Mouse (Mus musculus): ENCODE data around the gene Tspo.

Tspo gene

GRCm38 (mm10) chr15:83541647-83542287, 21.6 kb upstream of the Tspo start:
- DNase-seq (ENCODE audit: low read depth, low spot score): no peak

GRCm38 (mm10) chr15:83546029-83546428, 17.4 kb upstream of the Tspo start:
- DNase-seq (ENCODE audit: low read depth, low spot score): no peak

- DNase-seq (ENCODE audit: low read depth, low spot score): no peak
Measured at GRCm38 (mm10) chr15:83547144-83547543, 16.2 kb upstream of the Tspo start.

GRCm38 (mm10) chr15:83550137-83550536, 13.3 kb upstream of the Tspo start:
- DNase-seq (ENCODE audit: low read depth, low spot score): no peak

- DNase-seq (ENCODE audit: low read depth, low spot score): no peak
Measured at GRCm38 (mm10) chr15:83553831-83554230, 9.6 kb upstream of the Tspo start.

- peak; percentile 92 for DNase-seq (ENCODE audit: low read depth, low spot score)
Measured at GRCm38 (mm10) chr15:83555161-83555974, 8.0 kb upstream of the Tspo start.

- DNase-seq (ENCODE audit: low read depth, low spot score): no peak
Measured at GRCm38 (mm10) chr15:83560941-83561477, 2.4 kb upstream of the Tspo start.

- no peak for DNase-seq (ENCODE audit: low read depth, low spot score)
Measured at GRCm38 (mm10) chr15:83562626-83563270, 644 bp upstream of the Tspo start.

- peak; percentile 48 for DNase-seq (ENCODE audit: low read depth, low spot score)
Measured at GRCm38 (mm10) chr15:83563857-83564651, 662 bp downstream of the Tspo start.

- no peak for DNase-seq (ENCODE audit: low read depth, low spot score)
Measured at GRCm38 (mm10) chr15:83565434-83565833, 2.0 kb downstream of the Tspo start.

GRCm38 (mm10) chr15:83566006-83566405, 2.6 kb downstream of the Tspo start:
- no peak for DNase-seq (ENCODE audit: low read depth, low spot score)

GRCm38 (mm10) chr15:83567728-83568127, 4.3 kb downstream of the Tspo start:
- no peak for DNase-seq (ENCODE audit: low read depth, low spot score)

- DNase-seq (ENCODE audit: low read depth, low spot score): no peak
Measured at GRCm38 (mm10) chr15:83568544-83568943, 5.2 kb downstream of the Tspo start.

GRCm38 (mm10) chr15:83569682-83570081, 6.3 kb downstream of the Tspo start:
- no peak for DNase-seq (ENCODE audit: low read depth, low spot score)

- DNase-seq (ENCODE audit: low read depth, low spot score): no peak
Measured at GRCm38 (mm10) chr15:83570641-83571040, 7.2 kb downstream of the Tspo start.

GRCm38 (mm10) chr15:83571636-83572035, 8.2 kb downstream of the Tspo start:
- DNase-seq (ENCODE audit: low read depth, low spot score): no peak

- no peak for DNase-seq (ENCODE audit: low read depth, low spot score)
Measured at GRCm38 (mm10) chr15:83572132-83572531, 8.7 kb downstream of the Tspo start.

GRCm38 (mm10) chr15:83573606-83574005, 10.2 kb downstream of the Tspo start:
- DNase-seq (ENCODE audit: low read depth, low spot score): no peak

- DNase-seq (ENCODE audit: low read depth, low spot score): no peak
Measured at GRCm38 (mm10) chr15:83574731-83575351, 11.4 kb downstream of the Tspo start.

- DNase-seq (ENCODE audit: low read depth, low spot score): no peak
Measured at GRCm38 (mm10) chr15:83575543-83575942, 12.2 kb downstream of the Tspo start.

- DNase-seq (ENCODE audit: low read depth, low spot score): no peak
Measured at GRCm38 (mm10) chr15:83576651-83577050, 13.3 kb downstream of the Tspo start.

Measured in mesoderm, embryonic 11.5 days (tissue).